Mouse (Mus musculus) heart, adult 2 months (tissue): ENCODE measurements around the gene Actl6b. TPM values are rescaled to one million over a fixed set of nuclear protein-coding genes. Genes with fewer than 3 reads are reported as not detected.

Source experiments
- DNase-seq, 2 experiments: peaks; one replicate each; pipeline ENCODE4 v3.0.0; 2021
- H3K27ac ChIP-seq: fragments of 200-600 bp; 2 replicates; pipeline ENCODE4 v1.8.1; 2022
- H3K27me3 ChIP-seq: fragments of 200-500 bp; 2 replicates; pipeline ENCODE4 v1.6.1; 2012; ENCODE audit warnings: mild to moderate bottlenecking, low read length, inconsistent platforms, mixed read lengths; ENCODE audit not compliant: control insufficient read depth, insufficient read depth
- H3K36me3 ChIP-seq: fragments of 200-500 bp; 2 replicates; pipeline ENCODE4 v1.6.1; 2012; ENCODE audit warnings: low read length, inconsistent platforms; ENCODE audit not compliant: control insufficient read depth, insufficient read depth
- H3K4me1 ChIP-seq: fragments of 200-500 bp; 2 replicates; pipeline ENCODE4 v1.6.1; 2011; ENCODE audit warnings: low read length; ENCODE audit not compliant: control insufficient read depth, insufficient read depth
- H3K4me3 ChIP-seq: fragments of 200-600 bp; 2 replicates; pipeline ENCODE4 v1.8.1; 2022
- H3K79me2 ChIP-seq: fragments of 200-500 bp; replicated peaks from 2 replicates; pipeline ENCODE4 v1.6.1; 2012; ENCODE audit warnings: mild to moderate bottlenecking, inconsistent platforms, low read length, moderate library complexity, mixed read lengths; ENCODE audit not compliant: control insufficient read depth, insufficient read depth
- H3K9ac ChIP-seq: fragments of 200-500 bp; 2 replicates; pipeline ENCODE4 v1.6.1; 2012; ENCODE audit warnings: low read depth, mild to moderate bottlenecking, control low read depth, inconsistent platforms, low read length, mixed read lengths
- CTCF ChIP-seq: fragments of 200-600 bp; IDR thresholded peaks from 2 replicates; pipeline ENCODE4 v1.8.1; 2022; ENCODE audit warnings: antibody characterized with exemption, mild to moderate bottlenecking, moderate library complexity
- EP300 ChIP-seq: fragments of 200-500 bp; IDR thresholded peaks from 2 replicates; pipeline ENCODE4 v1.6.1; 2011; ENCODE audit warnings: low read depth, low read length, control low read depth; ENCODE audit not compliant: insufficient read depth
- POLR2A ChIP-seq: fragments of 200-500 bp; IDR thresholded peaks from 2 replicates; pipeline ENCODE4 v1.6.1; 2011; ENCODE audit warnings: mild to moderate bottlenecking, low read depth, low read length, control low read depth; ENCODE audit not compliant: insufficient read depth
- WGBS: fragments of 180-500 bp; shearing (Covaris S2); methylation state at CpG from one replicate; pipeline ENCODE4 v1.1.7; 2018; 5-methylcytosine and 5-hydroxymethylcytosine counted together
- intact Hi-C: fragments of 180-260 bp; cut with DNase I; formaldehyde crosslinking; loops from one replicate; pipeline ENCODE4 v1.15.1; 2025
- polyA plus RNA-seq: library from polyadenylated mRNA; depleted of rRNA; stranded (reverse); fragments of >200 nt; gene quantifications from 2 replicates; pipeline ENCODE4 v1.2.3, GENCODE M21; 2012
- total RNA-seq, 2 experiments: library from RNA; stranded (reverse); gene quantifications; 2 replicates each; pipeline ENCODE4 v1.2.3; 2021

Gene Actl6b
- total and polyA plus RNA-seq, 3 experiments: not detected

GRCm38 (mm10) chr5:137530588-137531413 is 22.5 kb upstream of the Actl6b start:
- Histone ChIP-seq H3K27me3 (no peaks in the 10 kb centered on the region), H3K4me3 (peak overlapping the region; percentile 72), H3K4me1 (peaks cover 2% of the 10 kb centered on the region; the same call in 1 of the 2 replicates), H3K79me2 (peaks cover 5% of the 10 kb centered on the region; the same call in 1 of the 2 replicates), H3K27ac (peak overlapping the region; percentile 100), H3K9ac (peak overlapping the region; percentile 86), H3K36me3 (no peaks in the 10 kb centered on the region)
- 1% methylated on average over 46 of the region's 46 CpGs for WGBS
- TF ChIP-seq POLR2A: no peak; the same call in 1 of the 2 replicates
- TF ChIP-seq EP300: 0 out of 2 replicates have a peak, but pooled peaks have one; percentile 41
- intact Hi-C loops: loop anchor here (1.0 to 5.0 kb wide), 3 partner anchors 20 to 216 kb away; partner anchors contain the start of genes Pop7 and Tsc22d4
- peak; percentile 82 to 86 for DNase-seq

GRCm38 (mm10) chr5:137531414-137532130 is 21.7 kb upstream of the Actl6b start:
- no peaks in the 10 kb centered on the region for H3K27me3 ChIP-seq
- no peaks in the 10 kb centered on the region for H3K36me3 ChIP-seq
- H3K79me2 ChIP-seq: peaks cover 5% of the 10 kb centered on the region; the same call in 1 of the 2 replicates
- no peak for TF ChIP-seq EP300
- TF ChIP-seq CTCF: no peak
- TF ChIP-seq POLR2A: 0 out of 2 replicates have a peak, but pooled peaks have one; percentile 7
- H3K9ac ChIP-seq: peak overlapping the region; percentile 86
- peak; percentile 78 to 80 for DNase-seq
- 0% methylated on average over 50 of the region's 51 CpGs for WGBS
- intact Hi-C loops: loop anchor here (1.0 to 5.0 kb wide), 4 partner anchors 21 to 255 kb away; partner anchors contain the start of genes Fbxo24, Gm20605, Lrch4 and Mepce
- peaks cover 2% of the 10 kb centered on the region; the same call in 1 of the 2 replicates for H3K4me1 ChIP-seq
- peak overlapping the region; percentile 100 for H3K27ac ChIP-seq
- peak overlapping the region; percentile 72 for H3K4me3 ChIP-seq

GRCm38 (mm10) chr5:137532131-137532807 is 21.0 kb upstream of the Actl6b start:
- Histone ChIP-seq H3K27ac (peak overlapping the region; percentile 100), H3K79me2 (peaks cover 5% of the 10 kb centered on the region; the same call in 1 of the 2 replicates), H3K4me3 (peak overlapping the region; percentile 72), H3K9ac (peak overlapping the region; percentile 86), H3K36me3 (no peaks in the 10 kb centered on the region), H3K27me3 (no peaks in the 10 kb centered on the region), H3K4me1 (peaks cover 2% of the 10 kb centered on the region; the same call in 1 of the 2 replicates)
- WGBS: under 1% methylated on average over 19 of the region's 19 CpGs
- intact Hi-C loops: loop anchor here (2.0 to 5.0 kb wide), 3 partner anchors 97 to 255 kb away; partner anchors contain the start of genes Fbxo24, Gm20605, Lrch4 and Mepce
- no peak for TF ChIP-seq POLR2A
- no peak for TF ChIP-seq EP300
- no peak for TF ChIP-seq CTCF
- peak in 1 of 2 experiments; percentile 64 for DNase-seq

GRCm38 (mm10) chr5:137532808-137533116 is 20.6 kb upstream of the Actl6b start:
- TF ChIP-seq POLR2A (no peak), CTCF (no peak), EP300 (no peak)
- no peaks in the 10 kb centered on the region for H3K36me3 ChIP-seq
- peak overlapping the region; percentile 86 for H3K9ac ChIP-seq
- H3K4me3 ChIP-seq: peak overlapping the region; percentile 72
- peaks cover 2% of the 10 kb centered on the region; the same call in 1 of the 2 replicates for H3K4me1 ChIP-seq
- intact Hi-C loops: loop anchor here (2.0 to 5.0 kb wide), 3 partner anchors 96 to 254 kb away; partner anchors contain the start of genes Fbxo24, Gm20605, Lrch4 and Mepce
- H3K27me3 ChIP-seq: no peaks in the 10 kb centered on the region
- DNase-seq: no peak
- peak overlapping the region; percentile 100 for H3K27ac ChIP-seq
- H3K79me2 ChIP-seq: peaks cover 5% of the 10 kb centered on the region; the same call in 1 of the 2 replicates
- WGBS: 0% methylated on average over 11 of the region's 12 CpGs
